Mouse (Mus musculus) brain, embryonic 14.5 days (tissue): ENCODE results near the gene 4930579F01Rik. TPM values are rescaled to one million over a fixed set of nuclear protein-coding genes. Genes with fewer than 3 reads are reported as not detected.

ENCODE experiments used
- DNase-seq: peaks from one replicate; pipeline ENCODE4 v3.0.0-alpha.2; 2011; ENCODE audit warnings: low read depth
- CTCF ChIP-seq: fragments of 200-500 bp; IDR thresholded peaks from 2 replicates; pipeline ENCODE4 v1.5.1; 2012; ENCODE audit warnings: inconsistent platforms, mild to moderate bottlenecking, moderate library complexity, borderline replicate concordance; ENCODE audit not compliant: insufficient read depth, insufficient read length; ENCODE audit errors: extremely low read depth
- POLR2A ChIP-seq: fragments of 200-500 bp; IDR thresholded peaks from 2 replicates; pipeline ENCODE4 v1.6.1; 2012; ENCODE audit warnings: mild to moderate bottlenecking, inconsistent platforms, borderline replicate concordance; ENCODE audit not compliant: poor library complexity, insufficient read depth, insufficient read length, severe bottlenecking; ENCODE audit errors: extremely low read depth
- polyA plus RNA-seq: library from polyadenylated mRNA; depleted of rRNA; stranded (reverse); fragments of >200 nt; gene quantifications from 2 replicates; pipeline ENCODE4 v1.2.3, GENCODE M21; 2012

The 4930579F01Rik gene
- polyA plus RNA-seq, 1 experiment, result not detected

DNA sequence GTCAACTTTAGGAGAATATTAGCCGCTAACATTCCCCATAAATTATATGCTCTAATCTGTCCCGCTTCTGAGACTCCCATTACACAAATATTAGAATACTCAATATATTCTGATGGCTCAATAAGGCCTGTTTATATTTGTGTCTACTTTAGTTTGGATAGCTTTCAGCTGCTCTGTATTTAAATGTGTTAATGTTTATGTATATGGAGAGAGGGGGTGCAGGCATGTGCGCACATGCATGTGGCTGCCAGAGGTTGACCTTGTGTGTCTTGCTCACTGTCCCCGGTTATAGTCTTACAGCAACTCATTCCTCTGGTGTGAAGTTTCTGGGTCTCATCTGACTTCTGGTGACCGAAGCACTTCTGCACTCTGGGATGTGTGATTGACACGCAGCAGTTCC, 18.1 kb downstream of the 4930579F01Rik start:
- no peak for DNase-seq
- TF ChIP-seq CTCF (no peak), POLR2A (no peak)

DNA sequence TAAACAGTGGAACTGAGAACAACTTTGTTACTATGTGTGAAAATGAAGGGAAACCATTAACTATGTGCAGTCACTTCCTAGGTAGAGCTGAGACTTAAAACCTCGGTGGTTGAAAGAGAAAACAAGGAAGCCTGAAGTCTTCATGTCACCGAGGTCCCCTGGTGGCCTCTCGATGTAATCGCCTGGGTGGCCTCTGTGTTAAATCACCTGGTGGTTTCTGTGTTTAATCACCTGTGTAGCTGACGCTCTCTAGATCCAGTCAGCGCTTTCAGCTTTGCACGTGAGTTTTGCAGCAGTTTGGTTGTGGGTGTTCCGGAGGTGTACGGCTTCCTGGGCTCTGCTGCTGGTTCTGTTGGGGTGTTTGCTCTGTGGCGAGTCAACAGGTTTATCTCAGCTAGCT, 20.3 kb downstream of the 4930579F01Rik start:
- TF ChIP-seq POLR2A (no peak), CTCF (no peak)
- no peak for DNase-seq

DNA sequence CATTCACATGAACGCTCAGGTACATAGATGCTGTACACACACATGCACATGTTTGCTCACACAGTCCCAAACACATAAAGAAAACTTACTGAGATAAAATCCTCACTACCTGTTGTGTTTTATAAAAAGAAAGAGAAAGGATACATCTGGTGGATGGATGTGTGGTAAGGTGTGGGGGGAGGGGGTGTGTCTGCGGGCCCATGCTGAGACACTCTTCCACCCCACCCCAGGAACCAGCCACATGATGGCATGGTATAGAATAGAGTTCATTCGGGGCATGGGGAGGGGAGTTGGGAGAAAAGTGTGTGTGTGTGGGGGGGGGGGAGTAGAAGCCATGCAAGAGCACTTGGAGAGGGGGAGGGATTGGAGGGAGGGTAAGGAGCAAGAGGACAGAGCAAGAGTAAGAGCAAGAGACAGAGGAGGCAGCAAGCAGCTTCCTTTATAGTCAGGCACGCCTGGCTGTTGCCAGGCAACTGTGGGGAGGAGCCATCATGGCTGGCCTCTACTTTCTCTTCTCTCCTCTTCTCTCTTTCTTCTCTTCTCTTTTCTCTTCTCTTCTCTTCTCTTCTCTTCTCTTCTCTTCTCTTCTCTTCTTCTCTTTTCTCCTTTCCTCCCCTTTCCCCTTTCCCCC, 31.0 kb downstream of the 4930579F01Rik start:
- TF ChIP-seq CTCF (no peak), POLR2A (no peak)
- DNase-seq, result peak; percentile 18

DNA sequence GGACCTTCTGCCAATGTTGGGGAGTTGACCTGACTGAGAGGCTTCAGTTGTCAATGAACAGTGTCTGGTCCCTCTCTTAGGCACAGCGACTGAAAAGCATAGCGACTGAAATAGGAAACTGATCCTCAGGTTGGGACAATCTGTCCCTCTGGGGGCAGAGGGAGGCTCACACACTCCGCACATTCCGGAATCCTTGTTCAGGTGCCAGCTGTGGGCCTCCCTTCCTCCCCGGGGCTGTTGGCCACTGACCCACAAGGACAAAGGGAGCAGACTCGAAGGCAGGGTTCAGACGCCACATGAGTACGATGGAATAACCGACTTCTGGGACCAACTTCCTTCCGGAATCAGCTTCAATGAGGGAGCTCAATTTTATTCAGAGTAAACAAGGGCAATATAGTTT, 32.0 kb downstream of the 4930579F01Rik start:
- DNase-seq, result no peak
- no peak for TF ChIP-seq POLR2A
- no peak for TF ChIP-seq CTCF

DNA sequence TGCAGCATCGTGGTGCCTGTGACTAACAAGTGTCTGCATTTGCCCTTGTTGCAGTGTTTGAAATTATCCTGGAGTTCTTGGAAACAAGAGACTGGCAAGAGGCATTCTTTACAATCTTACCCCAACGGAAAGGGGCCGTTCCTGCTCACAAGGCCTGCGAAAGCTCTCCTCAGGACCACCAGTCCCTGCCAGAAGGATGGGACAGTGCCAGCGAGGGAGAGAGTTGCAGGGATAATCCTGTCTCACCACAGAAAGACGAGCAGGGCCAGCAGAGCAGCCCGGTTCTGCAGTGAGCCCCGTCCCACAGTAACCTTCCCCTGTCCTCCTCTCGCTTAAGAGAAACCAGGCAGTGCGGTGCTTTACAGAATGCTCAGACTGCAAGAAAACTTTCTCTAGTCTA, 37.0 kb downstream of the 4930579F01Rik start:
- TF ChIP-seq POLR2A, result no peak
- TF ChIP-seq CTCF, result no peak
- DNase-seq, result no peak

DNA sequence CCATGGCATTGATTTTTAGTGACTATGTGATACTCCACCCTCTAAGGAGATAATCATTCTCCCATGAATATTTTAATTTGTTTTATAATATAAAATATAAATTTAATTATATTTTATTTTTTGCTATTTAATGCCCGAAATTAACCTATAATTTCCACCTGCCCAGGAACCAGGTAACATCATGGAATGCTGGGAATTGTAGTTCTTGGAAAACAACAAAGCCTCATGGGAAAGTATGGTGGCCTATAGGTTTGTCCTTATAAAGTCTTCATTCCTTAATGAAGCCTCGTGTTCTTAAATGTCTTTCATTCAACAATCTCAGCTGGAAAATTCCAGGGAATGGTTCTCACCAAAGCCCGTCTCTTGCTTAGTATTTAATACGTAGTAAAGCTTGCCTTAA, 38.6 kb downstream of the 4930579F01Rik start:
- no peak for DNase-seq
- no peak for TF ChIP-seq CTCF
- no peak for TF ChIP-seq POLR2A

DNA sequence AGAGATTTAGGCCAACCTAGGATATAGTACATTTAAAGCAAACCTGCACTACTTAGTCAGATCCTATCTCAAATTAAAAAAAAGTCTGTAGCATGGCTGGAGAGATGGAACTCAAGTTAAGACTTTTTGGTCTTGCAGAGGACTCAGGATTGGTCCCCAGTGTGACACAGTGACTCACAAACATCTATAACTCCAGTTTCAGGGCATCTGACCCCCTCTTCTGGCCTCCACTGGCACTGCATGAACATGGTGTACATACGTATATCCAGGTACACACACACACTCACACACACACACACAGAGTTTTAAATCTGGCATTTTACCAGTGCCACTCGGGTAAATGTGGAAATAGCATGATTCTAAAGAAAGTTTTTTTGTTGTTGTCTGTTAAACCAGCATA, 44.8 kb downstream of the 4930579F01Rik start:
- DNase-seq, result no peak
- TF ChIP-seq CTCF (no peak), POLR2A (no peak)

DNA sequence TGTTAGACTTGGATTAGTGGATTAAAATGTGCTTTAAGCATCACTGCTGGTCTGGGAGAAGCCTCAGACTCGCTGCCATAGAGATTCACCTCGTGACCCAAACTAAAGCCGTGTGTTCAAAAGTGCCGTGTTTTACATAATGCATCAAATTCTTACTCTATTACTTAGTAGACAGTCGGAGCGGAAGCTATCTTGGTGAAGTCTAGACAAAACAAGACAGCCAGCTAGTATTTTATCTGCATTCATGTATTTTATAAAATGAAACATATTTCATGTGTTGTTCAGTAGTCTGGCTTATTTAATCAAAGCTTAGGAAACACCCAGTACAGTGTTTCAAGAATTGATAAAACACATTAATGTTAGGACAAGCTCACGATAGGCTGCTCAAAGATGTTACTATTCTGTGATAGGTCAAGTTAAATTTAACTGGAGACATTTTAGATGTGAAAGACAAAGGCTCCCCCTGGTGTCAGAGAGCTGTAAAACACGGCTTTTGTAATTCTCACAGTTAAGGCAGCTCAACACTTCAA, 48.9 kb downstream of the 4930579F01Rik start, which contains the start of gene Mttp:
TSS of gene Mttp (minus strand) at position 327 of the 530 bp plus-strand sequence.
- TF ChIP-seq POLR2A (no peak), CTCF (peak; percentile 55; the same call in 1 of the 2 replicates)
- peak; percentile 94 for DNase-seq

DNA sequence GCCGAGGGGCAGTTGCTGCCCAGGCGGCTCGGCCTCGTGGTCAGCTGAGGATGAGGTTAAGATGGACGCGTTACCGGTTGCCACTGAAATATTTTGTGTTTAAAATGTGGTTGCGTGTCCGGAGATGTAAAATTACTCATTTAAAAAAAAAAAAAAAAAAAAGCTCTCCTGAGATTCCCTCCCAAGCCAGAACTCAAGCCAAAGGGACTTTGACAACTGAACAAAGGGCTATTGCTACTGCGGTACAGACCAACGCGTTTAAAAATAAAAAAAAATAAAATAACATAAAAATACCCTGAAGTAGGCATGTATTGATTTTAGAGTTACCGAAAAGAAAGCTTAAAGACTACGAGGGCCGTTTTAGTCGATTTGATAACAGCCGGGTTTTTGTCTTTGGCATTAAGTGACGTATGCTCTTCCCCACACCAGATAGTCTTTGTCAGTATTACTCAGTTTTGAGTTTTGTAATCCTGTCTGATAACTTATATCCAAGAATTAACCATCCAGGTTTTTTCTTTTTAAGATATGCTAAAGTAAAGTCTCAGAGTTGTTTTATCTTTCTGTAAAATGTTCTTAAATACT, 49.5 kb downstream of the 4930579F01Rik start:
- peak; percentile 64 for DNase-seq
- TF ChIP-seq POLR2A (no peak), CTCF (no peak)

DNA sequence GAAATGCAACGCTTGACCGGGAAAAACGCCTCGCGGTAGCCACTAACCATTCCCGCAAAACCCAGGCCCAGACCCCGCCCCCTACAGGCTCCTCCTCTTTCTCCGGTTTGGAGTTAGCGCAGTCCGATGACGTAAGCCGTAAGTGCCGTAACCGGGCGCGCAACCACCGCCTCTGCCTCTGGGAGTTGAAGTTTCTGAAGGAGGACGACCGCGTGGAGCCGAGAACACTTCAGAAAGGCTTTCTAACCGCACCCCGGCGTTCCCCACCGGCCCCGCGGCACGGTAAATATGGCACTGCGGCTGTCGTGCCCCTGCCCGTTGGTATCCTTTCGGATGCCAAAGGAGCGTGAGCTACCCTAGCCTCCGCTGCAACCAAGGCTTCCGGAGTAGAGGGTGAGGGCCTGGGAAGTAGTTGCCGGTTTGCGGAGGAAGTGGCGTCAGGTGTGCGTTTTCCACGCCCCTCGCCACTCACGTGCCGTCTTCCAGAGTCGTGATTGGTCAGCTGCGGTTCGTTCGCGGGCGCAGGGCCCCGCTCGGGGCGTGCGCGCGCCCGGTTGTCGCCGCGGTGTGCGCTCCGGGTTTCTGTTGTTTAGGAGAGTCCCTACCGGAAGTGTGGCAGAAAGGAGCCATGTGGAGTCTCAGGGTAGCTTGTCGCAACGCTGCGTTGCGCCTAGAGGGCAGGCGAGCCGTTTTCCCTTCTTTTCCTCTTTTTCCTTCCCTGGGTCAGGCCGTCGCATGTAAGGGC, 50.1 kb downstream of the 4930579F01Rik start, which contains the start of gene Trmt10a:
TSS of gene Trmt10a (plus strand) at position 134 of the 745 bp plus-strand sequence.
- peak; percentile 70 for TF ChIP-seq POLR2A
- TF ChIP-seq CTCF, result no peak
- DNase-seq, result peak; percentile 100

DNA sequence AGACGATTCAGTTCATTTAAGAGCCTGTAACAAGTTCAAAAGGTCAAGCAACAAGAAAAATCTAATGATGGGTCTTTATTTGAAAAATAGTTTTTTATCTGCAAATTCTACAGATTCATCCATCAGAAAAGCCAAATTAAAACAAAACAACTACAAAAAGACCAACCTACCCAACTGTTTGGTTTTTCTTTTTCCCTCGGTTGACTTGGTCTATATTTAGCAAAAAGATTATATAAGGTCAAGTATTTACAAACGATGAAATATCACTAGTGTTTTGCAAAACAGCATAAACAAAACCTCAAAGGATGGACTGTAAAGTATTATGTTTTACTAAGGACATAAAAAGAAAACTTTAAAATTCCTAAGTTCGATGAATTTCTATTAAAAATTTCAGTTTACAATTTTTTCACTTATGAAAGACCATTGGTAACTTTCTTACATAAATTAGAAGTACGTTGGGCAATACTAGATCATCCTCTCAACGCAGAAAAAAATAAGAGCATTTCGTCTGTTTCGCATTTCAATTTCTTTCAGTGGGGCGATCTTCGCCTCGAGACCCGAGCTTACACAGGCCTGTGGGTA, 50.8 kb downstream of the 4930579F01Rik start:
- TF ChIP-seq POLR2A, result no peak
- no peak for TF ChIP-seq CTCF
- DNase-seq, result peak; percentile 7
